Mouse (Mus musculus): Measurements from ENCODE around the gene Gsto1. TPM values are rescaled to one million over a fixed set of nuclear protein-coding genes. Genes with fewer than 3 reads are reported as not detected.

Gsto1 gene
- polyA plus RNA-seq, 1 experiment from 2014 or later: 147 TPM

DNA sequence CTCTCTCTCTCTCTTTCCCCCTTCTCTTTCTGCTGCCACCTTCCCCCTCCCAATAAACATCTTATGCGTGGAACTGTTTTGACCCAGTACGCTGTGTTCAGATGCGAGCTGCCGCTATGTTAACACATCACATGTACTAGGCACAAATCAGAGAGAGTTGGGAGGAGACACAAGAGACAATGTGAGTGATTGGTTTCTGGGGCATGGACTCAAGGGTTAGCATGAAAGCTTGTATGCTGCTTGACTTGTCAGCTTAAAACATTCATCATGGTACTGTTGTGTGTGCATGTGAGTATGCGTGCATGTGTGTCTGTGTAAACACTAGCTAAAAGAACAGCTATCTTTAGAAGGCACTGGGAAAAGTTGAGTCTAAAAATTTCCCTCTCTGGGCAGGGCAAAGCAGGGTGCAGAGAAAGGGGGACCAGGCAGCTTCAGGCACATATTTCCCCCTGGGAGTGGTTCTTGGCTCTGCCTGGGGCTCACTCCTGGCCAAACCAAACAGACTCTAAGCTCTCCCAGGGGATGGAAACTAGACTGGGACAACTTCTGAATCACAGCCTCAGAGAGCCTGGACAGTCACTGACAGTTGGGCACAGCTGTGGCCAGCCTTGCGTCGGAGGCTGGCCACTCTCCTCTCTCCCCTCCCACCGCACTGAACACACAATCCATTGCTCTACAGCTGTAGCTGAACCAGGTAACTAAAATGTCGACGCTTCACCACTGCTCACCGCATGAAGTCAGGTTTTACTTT is 37.0 kb downstream of the Gsto1 start:
- DNase-seq (ENCODE audit: low spot score): peak; percentile 81
- peak overlapping the region; percentile 78 for H3K27ac ChIP-seq (ENCODE audit: low read length)
- peaks cover 27% of the 10 kb centered on the region for H3K36me3 ChIP-seq (ENCODE audit: insufficient read depth, low read length)
- no peaks in the 10 kb centered on the region for H3K27me3 ChIP-seq (replicated peaks; ENCODE audit: insufficient read depth, low read length)
- no peak overlapping the region for H3K4me3 ChIP-seq (ENCODE audit: low read depth, low read length)
- H3K9me3 ChIP-seq (ENCODE audit: low read length): no peaks in the 10 kb centered on the region
- peak; percentile 80 for ATAC-seq
- TF ChIP-seq CTCF (IDR thresholded peaks at IDR 0.05) (no peak), EP300 (IDR thresholded peaks at IDR 0.05) (peak; percentile 61)
- H3K4me2 ChIP-seq (replicated peaks; ENCODE audit: low read depth, low read length): peak overlapping the region; percentile 39; the same call in 1 of the 2 replicates
- WGBS: 45% methylated on average over 11 of the region's 11 CpGs
- H3K9ac ChIP-seq (replicated peaks; ENCODE audit: low read depth): no peak overlapping the region
- no peaks in the 10 kb centered on the region; the same call in 1 of the 2 replicates for H3K4me1 ChIP-seq (ENCODE audit: insufficient read depth, low read depth, low read length)

DNA sequence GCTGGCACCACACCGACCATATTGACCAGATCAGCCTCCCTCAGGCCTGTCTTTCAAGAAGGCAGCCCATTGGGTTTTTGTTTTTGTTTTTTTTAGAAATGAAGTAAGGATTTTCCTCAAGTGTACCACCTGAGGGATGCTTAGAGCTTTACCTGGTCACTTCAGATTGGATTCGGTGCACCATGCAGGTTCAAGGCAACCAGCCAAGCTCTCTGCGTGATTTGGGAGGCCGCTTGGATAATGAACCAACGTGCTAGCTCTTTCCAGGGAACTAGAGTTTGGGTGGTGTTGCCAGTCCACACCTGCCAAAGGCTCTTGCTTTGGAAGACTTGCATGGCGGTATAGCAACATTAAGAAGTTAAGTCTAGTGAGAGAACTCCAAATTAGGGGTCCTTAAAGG is 38.3 kb downstream of the Gsto1 start:
- no peaks in the 10 kb centered on the region; the same call in 1 of the 2 replicates for H3K4me1 ChIP-seq (ENCODE audit: insufficient read depth, low read depth, low read length)
- H3K4me3 ChIP-seq (ENCODE audit: low read depth, low read length): no peak overlapping the region
- 89% methylated on average over 6 of the region's 6 CpGs for WGBS
- ATAC-seq (no peak), DNase-seq (ENCODE audit: low spot score) (no peak)
- H3K27ac ChIP-seq (ENCODE audit: low read length): no peak overlapping the region
- no peak overlapping the region for H3K9ac ChIP-seq (replicated peaks; ENCODE audit: low read depth)
- H3K9me3 ChIP-seq (ENCODE audit: low read length): no peaks in the 10 kb centered on the region
- no peaks in the 10 kb centered on the region for H3K27me3 ChIP-seq (replicated peaks; ENCODE audit: insufficient read depth, low read length)
- TF ChIP-seq EP300 (IDR thresholded peaks at IDR 0.05) (no peak), CTCF (IDR thresholded peaks at IDR 0.05) (no peak)
- H3K4me2 ChIP-seq (replicated peaks; ENCODE audit: low read depth, low read length): no peak overlapping the region
- peaks cover 39% of the 10 kb centered on the region for H3K36me3 ChIP-seq (ENCODE audit: insufficient read depth, low read length)

DNA sequence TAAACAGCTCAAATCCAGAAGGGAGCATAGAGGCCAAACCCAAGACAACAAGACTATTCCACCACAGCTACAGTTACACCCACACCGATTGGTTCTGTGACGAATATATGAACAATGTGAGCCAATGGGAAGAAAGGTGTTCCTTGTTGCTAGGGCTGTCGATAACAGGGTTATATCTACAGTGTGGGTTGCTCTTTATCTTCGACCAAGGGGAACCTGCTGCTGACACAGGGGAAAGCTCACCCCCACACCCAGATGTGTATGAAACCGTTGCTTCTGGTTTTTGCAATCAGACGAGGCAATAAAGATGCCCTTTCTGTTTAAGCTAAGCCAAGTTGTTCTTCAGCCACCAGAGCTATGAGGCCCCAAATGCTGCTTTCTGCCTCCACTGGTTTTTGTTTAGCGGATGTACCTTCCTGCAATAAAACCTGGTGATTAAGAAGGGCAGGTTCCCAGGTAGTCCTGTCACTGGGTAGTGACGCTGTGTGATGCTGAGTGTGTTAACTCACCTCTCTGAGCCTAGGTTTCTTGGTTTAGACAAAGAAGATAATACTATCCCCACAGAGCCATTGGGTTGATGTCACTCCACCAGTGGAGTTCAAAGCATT is 43.8 kb downstream of the Gsto1 start:
- Histone ChIP-seq H3K9ac (replicated peaks; ENCODE audit: low read depth) (no peak overlapping the region), H3K36me3 (ENCODE audit: insufficient read depth, low read length) (peaks cover 34% of the 10 kb centered on the region), H3K4me1 (ENCODE audit: insufficient read depth, low read depth, low read length) (peaks cover 15% of the 10 kb centered on the region; the same call in 1 of the 2 replicates), H3K27ac (ENCODE audit: low read length) (no peak overlapping the region), H3K9me3 (ENCODE audit: low read length) (no peaks in the 10 kb centered on the region), H3K4me2 (replicated peaks; ENCODE audit: low read depth, low read length) (no peak overlapping the region), H3K4me3 (ENCODE audit: low read depth, low read length) (no peak overlapping the region), H3K27me3 (replicated peaks; ENCODE audit: insufficient read depth, low read length) (no peaks in the 10 kb centered on the region)
- WGBS: 87% methylated on average over 8 of the region's 8 CpGs
- no peak for ATAC-seq
- TF ChIP-seq CTCF (IDR thresholded peaks at IDR 0.05) (no peak), EP300 (IDR thresholded peaks at IDR 0.05) (no peak)
- no peak for DNase-seq (ENCODE audit: low spot score)

DNA sequence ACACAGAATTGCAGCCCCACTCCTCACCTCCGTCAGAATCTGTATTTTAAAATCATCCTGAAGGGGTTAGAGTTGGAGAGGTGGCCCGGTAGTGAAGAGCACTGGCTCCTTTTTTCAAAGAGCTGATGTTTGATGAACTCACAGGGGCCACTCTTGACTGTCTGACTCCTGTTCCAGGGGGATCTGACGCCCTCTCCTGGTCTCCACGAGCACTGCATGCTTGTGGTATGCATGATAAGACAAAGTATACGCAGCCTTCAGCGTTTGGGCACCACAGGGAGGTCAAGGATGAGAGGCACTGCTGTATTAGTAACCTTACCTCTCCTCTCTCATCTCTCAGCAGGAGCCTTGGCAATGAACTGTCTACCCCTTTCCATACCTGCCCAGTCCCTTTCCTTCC is 45.2 kb downstream of the Gsto1 start:
- Histone ChIP-seq H3K36me3 (ENCODE audit: insufficient read depth, low read length) (peaks cover 26% of the 10 kb centered on the region), H3K4me2 (replicated peaks; ENCODE audit: low read depth, low read length) (no peak overlapping the region), H3K4me1 (ENCODE audit: insufficient read depth, low read depth, low read length) (peaks cover 15% of the 10 kb centered on the region; the same call in 1 of the 2 replicates), H3K27ac (ENCODE audit: low read length) (no peak overlapping the region), H3K27me3 (replicated peaks; ENCODE audit: insufficient read depth, low read length) (no peaks in the 10 kb centered on the region), H3K9ac (replicated peaks; ENCODE audit: low read depth) (no peak overlapping the region), H3K4me3 (ENCODE audit: low read depth, low read length) (no peak overlapping the region), H3K9me3 (ENCODE audit: low read length) (no peaks in the 10 kb centered on the region)
- ATAC-seq (no peak), DNase-seq (ENCODE audit: low spot score) (no peak)
- TF ChIP-seq EP300 (IDR thresholded peaks at IDR 0.05) (no peak), CTCF (IDR thresholded peaks at IDR 0.05) (peak; percentile 69)
- WGBS: 51% methylated on average over 6 of the region's 6 CpGs

DNA sequence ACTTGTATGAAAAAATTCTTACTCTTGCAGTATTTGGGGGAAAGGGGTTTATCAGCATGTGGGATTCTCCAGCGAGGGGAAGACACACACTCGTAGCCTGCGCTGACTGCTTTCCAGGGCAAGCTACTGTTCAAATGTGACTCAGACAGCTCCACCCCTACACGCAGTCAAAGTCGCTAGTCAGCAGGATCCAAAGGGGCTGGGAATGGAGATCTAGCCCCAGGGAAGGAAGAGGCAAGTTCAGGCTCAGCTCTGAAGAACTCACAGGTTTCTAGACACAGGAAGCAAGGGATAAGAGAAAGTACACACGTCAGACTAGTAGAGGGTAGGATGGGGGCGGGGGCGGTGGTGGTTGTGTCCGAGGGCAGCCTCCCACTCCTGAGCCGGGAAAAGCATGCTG is 45.8 kb downstream of the Gsto1 start:
- WGBS: 69% methylated on average over 10 of the region's 10 CpGs
- Histone ChIP-seq H3K27ac (ENCODE audit: low read length) (no peak overlapping the region), H3K4me1 (ENCODE audit: insufficient read depth, low read depth, low read length) (peaks cover 15% of the 10 kb centered on the region; the same call in 1 of the 2 replicates), H3K36me3 (ENCODE audit: insufficient read depth, low read length) (peaks cover 21% of the 10 kb centered on the region), H3K9ac (replicated peaks; ENCODE audit: low read depth) (no peak overlapping the region), H3K9me3 (ENCODE audit: low read length) (no peaks in the 10 kb centered on the region), H3K27me3 (replicated peaks; ENCODE audit: insufficient read depth, low read length) (no peaks in the 10 kb centered on the region), H3K4me2 (replicated peaks; ENCODE audit: low read depth, low read length) (no peak overlapping the region), H3K4me3 (ENCODE audit: low read depth, low read length) (no peak overlapping the region)
- ATAC-seq (no peak), DNase-seq (ENCODE audit: low spot score) (no peak)
- no peak for TF ChIP-seq CTCF (IDR thresholded peaks at IDR 0.05)
- TF ChIP-seq EP300 (IDR thresholded peaks at IDR 0.05): no peak

DNA sequence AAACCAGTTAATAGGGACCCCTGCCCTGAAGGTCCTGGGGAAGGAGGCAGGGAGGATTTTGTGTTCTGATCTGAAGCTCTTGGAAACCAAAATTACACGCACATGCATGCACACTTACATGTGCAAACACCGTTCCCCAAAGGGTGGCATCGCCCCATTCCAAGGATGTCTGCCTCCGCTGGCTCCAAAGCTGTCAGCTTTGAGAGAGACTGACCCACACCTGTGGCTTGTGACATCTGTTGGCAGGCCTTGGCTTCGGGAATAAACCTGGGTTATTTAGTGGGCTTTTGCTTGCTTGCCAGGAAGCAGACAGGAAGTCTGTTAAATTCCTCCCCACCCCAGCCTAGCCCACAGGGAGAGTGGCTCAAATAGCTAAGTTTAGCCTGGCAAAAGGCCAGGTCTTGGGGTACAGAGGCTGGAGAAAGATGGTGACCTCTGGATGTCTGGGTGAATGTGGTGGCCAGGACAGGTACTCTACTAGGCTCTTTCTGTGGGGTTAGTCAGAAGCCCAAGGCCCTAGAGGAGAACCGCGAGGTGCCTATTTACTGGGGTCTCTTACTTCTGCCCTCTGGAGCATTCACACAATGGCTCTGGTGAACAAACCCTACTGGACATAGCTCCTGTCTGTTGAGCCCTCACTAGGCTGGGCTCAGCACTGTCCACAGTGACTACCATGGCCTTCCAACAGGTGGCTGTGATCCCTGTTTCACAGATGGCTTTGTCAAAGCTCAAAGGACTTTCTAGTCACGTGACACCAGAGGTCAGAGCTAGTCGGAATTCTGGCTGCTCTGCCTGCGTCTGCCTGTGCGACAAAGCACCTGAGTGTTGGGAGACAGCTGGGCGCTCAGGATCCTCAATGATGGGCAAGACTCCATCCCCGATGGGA is 47.8 kb downstream of the Gsto1 start:
- H3K4me3 ChIP-seq (ENCODE audit: low read depth, low read length): no peak overlapping the region
- H3K4me2 ChIP-seq (replicated peaks; ENCODE audit: low read depth, low read length): no peak overlapping the region
- ATAC-seq: peak; percentile 54
- no peaks in the 10 kb centered on the region for H3K9me3 ChIP-seq (ENCODE audit: low read length)
- no peaks in the 10 kb centered on the region for H3K27me3 ChIP-seq (replicated peaks; ENCODE audit: insufficient read depth, low read length)
- 45% methylated on average over 13 of the region's 13 CpGs for WGBS
- peaks cover 15% of the 10 kb centered on the region; the same call in 1 of the 2 replicates for H3K4me1 ChIP-seq (ENCODE audit: insufficient read depth, low read depth, low read length)
- H3K36me3 ChIP-seq (ENCODE audit: insufficient read depth, low read length): peaks cover 4% of the 10 kb centered on the region; the same call in 1 of the 2 replicates
- TF ChIP-seq EP300 (IDR thresholded peaks at IDR 0.05) (peak; percentile 49; the same call in 1 of the 2 replicates), CTCF (IDR thresholded peaks at IDR 0.05) (no peak)
- H3K9ac ChIP-seq (replicated peaks; ENCODE audit: low read depth): no peak overlapping the region
- DNase-seq (ENCODE audit: low spot score): peak; percentile 63
- peak overlapping the region; percentile 63; the same call in 1 of the 2 replicates for H3K27ac ChIP-seq (ENCODE audit: low read length)
